Mouse (Mus musculus): ENCODE measurements around the gene Tmbim7.

DNA sequence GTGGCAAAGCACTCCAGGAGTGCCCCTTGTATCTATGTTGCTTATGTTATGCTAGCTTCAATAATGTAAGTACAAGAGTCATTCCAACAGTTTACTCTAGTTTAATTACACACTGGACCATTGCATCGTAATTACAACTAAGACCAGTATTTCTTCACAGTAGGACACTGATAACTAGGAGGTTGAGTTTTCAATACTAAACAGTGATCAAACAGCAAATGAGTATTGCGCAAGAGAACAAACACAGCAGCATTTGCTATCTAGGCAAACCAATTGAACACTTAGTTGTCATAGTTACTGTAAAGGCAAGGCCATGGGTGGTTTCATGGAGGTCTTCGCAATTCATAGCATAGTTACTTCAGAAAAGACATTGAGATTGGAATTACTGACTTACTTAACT is 40.3 kb downstream of the Tmbim7 start:
- no peak for TF ChIP-seq CTCF (IDR thresholded peaks at IDR 0.05)
- no peak for TF ChIP-seq EP300 (IDR thresholded peaks at IDR 0.05)
